Mouse (Mus musculus): Measurements from ENCODE around the gene Smarca2. TPM values are rescaled to one million over a fixed set of nuclear protein-coding genes. Genes with fewer than 3 reads are reported as not detected.
A peak's percentile ranks its signal among the peaks of the same experiment; 100 is the strongest.

Smarca2 gene
- polyA plus RNA-seq, 1 experiment from 2014 or later = 91.3 TPM

DNA sequence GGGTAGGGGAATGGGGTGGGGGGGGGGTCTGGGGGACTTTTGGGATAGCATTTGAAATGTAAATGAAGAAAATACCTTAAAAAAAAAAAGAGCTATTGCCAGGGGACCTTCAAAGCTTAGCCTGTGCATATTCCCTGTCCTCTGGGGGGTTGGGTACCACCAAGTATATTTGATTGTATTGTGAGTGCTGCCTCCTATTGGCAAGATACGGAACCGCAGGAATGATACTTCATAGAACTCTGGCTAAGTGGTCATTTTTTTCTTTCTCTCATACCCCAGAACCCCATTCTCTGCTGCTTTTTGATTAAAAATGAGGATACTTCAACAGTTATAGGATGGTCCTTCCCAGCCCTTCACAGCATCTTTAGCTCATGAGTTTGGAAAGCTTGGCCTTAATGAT lies 106.4 kb downstream of the Smarca2 start:
- no peak for ATAC-seq (ENCODE audit: low FRiP score, low read depth)
- Histone ChIP-seq H3K36me3 (peaks cover 47% of the 10 kb centered on the region), H3K27me3 (no peaks in the 10 kb centered on the region), H3K27ac (no peak overlapping the region), H3K4me1 (peaks cover 16% of the 10 kb centered on the region), H3K4me3 (no peak overlapping the region), H3K9me3 (no peaks in the 10 kb centered on the region), H3K4me2 (replicated peaks) (no peak overlapping the region), H3K9ac (no peak overlapping the region)
- WGBS = 34% methylated on average over 2 of the region's 2 CpGs

DNA sequence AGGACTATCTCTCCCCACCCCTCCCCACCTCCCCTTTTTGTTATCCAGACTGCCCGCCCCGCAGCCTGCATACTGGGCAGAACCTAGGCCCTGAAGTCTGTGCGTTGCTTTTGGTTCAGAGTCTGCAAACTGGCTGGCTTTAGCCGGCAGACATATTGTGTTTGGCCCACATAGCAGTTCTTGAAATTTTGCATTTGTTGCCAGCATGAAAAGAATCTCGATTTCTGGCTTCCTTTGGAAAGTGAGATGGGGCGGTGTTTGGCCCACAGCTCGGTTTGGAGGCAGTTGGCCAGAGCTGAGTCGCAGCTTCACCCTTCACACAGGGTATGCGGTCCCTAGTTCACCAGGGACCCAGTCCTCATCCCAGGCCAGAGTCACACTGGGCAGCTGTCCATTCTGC lies 111.4 kb downstream of the Smarca2 start:
- no peak overlapping the region for H3K27ac ChIP-seq
- H3K4me2 ChIP-seq (replicated peaks) = no peak overlapping the region
- H3K9me3 ChIP-seq = no peaks in the 10 kb centered on the region
- H3K36me3 ChIP-seq = peaks cover 49% of the 10 kb centered on the region
- peaks cover 10% of the 10 kb centered on the region for H3K4me1 ChIP-seq
- no peak for ATAC-seq (ENCODE audit: low FRiP score, low read depth)
- H3K4me3 ChIP-seq = no peak overlapping the region
- no peak overlapping the region for H3K9ac ChIP-seq
- no peaks in the 10 kb centered on the region for H3K27me3 ChIP-seq
- 75% methylated on average over 9 of the region's 9 CpGs for WGBS

DNA sequence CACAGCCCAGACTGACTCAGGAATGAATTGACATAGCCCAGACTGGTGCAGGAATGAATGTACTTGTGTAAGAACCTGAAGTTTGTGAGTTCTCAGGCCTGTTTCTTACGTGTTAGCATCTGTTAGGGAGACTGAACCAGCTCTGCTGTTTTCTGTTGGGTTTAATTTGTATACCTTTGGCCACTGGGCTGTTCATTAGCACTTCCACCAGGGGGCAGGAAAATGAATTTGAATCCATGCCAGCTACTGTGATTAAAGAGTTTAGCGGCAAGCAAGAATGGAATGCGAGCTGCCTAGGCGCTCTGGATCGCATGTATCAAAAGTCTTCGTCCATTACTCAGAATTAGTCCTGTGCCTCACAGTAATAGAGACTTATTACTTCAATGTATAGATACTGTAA lies 113.4 kb downstream of the Smarca2 start:
- ATAC-seq (ENCODE audit: low FRiP score, low read depth) = no peak

DNA sequence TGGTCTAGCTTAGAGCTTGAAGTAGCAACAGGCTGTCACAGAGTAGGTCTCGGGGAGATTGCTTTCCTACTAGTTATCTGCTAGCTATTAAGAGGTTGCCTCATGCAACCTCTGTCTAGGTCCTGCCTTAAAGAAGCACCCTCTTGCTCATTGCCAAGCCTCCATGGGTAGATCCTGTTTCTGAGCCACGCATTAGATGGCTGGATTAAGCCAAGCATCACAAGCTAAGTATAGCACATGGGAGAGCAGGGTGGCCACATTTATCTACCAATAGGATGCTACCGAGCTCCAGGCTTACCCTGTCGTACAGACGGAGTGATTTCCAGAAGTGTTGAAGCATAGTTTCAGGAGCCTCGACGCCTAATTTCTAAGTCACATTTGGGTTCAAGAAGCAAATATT lies 114.3 kb downstream of the Smarca2 start:
- Histone ChIP-seq H3K27ac (no peak overlapping the region), H3K4me1 (peaks cover 10% of the 10 kb centered on the region), H3K4me2 (replicated peaks) (no peak overlapping the region), H3K9me3 (no peaks in the 10 kb centered on the region), H3K36me3 (peaks cover 60% of the 10 kb centered on the region), H3K9ac (no peak overlapping the region), H3K27me3 (no peaks in the 10 kb centered on the region), H3K4me3 (no peak overlapping the region)
- 91% methylated on average over 7 of the region's 7 CpGs for WGBS
- ATAC-seq (ENCODE audit: low FRiP score, low read depth) = no peak

More for the DNA sequence above, 113.4 kb downstream of the Smarca2 start:
- H3K9me3 ChIP-seq = no peaks in the 10 kb centered on the region
- peak overlapping the region; percentile 6; the same call in 1 of the 2 replicates for H3K27ac ChIP-seq
- H3K4me1 ChIP-seq = peaks cover 10% of the 10 kb centered on the region
- WGBS = 26% methylated on average over 6 of the region's 6 CpGs
- H3K4me2 ChIP-seq (replicated peaks) = no peak overlapping the region
- H3K9ac ChIP-seq = no peak overlapping the region
- peaks cover 52% of the 10 kb centered on the region for H3K36me3 ChIP-seq
- H3K4me3 ChIP-seq = no peak overlapping the region
- no peaks in the 10 kb centered on the region for H3K27me3 ChIP-seq

DNA sequence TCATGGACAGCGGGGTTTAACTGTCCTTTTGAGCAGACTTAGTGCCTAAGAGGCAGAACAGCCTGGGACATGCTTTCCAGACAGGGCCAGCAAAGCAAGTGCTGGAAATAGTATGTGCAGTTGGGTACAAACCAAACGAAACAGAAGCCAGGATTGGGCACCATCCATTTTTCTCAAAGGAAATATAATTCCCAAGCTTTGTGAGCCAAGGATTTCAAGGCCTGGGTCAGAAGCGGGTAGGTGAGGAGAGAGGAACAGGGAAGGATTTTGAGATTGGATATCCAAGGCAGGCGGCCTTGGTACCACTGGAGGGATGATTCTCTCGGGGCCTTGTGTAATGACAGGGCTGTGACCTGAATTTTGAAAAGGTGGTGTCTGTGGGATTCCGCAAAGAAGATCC lies 116.9 kb downstream of the Smarca2 start:
- no peaks in the 10 kb centered on the region for H3K9me3 ChIP-seq
- H3K36me3 ChIP-seq = peaks cover 45% of the 10 kb centered on the region
- H3K4me3 ChIP-seq = no peak overlapping the region
- H3K9ac ChIP-seq = no peak overlapping the region
- no peak overlapping the region for H3K27ac ChIP-seq
- WGBS = 87% methylated on average over 6 of the region's 6 CpGs
- no peak for ATAC-seq (ENCODE audit: low FRiP score, low read depth)
- H3K4me2 ChIP-seq (replicated peaks) = no peak overlapping the region
- peaks cover 6% of the 10 kb centered on the region; the same call in 1 of the 2 replicates for H3K4me1 ChIP-seq
- no peaks in the 10 kb centered on the region for H3K27me3 ChIP-seq

DNA sequence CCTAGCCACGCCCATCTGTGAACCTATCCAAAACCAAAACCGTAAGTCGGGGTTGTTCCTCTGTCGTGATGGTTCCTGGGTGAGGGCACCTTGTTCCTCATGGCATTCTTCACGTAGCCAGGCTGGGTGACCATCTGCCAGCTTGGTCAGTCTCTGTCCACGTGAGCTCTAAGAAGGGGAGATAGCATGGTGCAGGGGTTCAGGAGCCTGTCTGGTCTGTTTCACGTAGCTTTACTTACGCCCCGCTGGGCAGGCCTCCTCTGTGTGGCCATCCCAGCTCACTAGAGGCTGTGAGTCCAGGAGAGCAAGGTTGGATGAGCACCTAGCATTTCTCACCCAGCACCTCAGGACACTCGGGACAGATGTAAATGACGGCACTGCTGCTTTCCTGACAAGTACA lies 119.0 kb downstream of the Smarca2 start:
- peaks cover 15% of the 10 kb centered on the region for H3K4me1 ChIP-seq
- no peak overlapping the region for H3K4me3 ChIP-seq
- H3K4me2 ChIP-seq (replicated peaks) = no peak overlapping the region
- H3K9me3 ChIP-seq = no peaks in the 10 kb centered on the region
- WGBS = 85% methylated on average over 11 of the region's 11 CpGs
- no peak for ATAC-seq (ENCODE audit: low FRiP score, low read depth)
- no peak overlapping the region for H3K27ac ChIP-seq
- H3K27me3 ChIP-seq = no peaks in the 10 kb centered on the region
- no peak overlapping the region for H3K9ac ChIP-seq
- H3K36me3 ChIP-seq = peaks cover 38% of the 10 kb centered on the region

DNA sequence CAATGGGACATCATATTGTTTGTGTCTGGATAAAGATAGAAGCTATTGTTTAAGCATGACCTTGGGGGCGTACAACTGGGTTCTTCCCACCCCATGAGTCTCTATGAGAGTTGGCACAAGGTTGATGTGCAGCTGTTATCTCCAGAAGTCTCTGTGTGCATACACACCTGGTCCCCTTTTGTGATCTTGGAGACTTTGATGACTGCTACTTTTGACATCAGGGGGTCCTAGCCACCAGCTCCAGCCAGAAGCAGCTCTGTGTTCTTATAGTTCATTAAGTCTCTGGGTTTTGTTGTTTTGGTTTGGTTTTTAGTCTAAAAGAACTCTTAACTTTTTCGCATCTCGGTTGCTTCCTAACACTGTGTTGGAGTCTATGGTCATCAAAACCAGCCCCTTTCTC lies 119.8 kb downstream of the Smarca2 start:
- 93% methylated on average over 3 of the region's 3 CpGs for WGBS
- Histone ChIP-seq H3K4me3 (no peak overlapping the region), H3K4me2 (replicated peaks) (no peak overlapping the region), H3K27ac (no peak overlapping the region), H3K36me3 (peaks cover 34% of the 10 kb centered on the region), H3K9ac (no peak overlapping the region), H3K4me1 (peaks cover 15% of the 10 kb centered on the region), H3K27me3 (no peaks in the 10 kb centered on the region), H3K9me3 (no peaks in the 10 kb centered on the region)
- ATAC-seq (ENCODE audit: low FRiP score, low read depth) = no peak

DNA sequence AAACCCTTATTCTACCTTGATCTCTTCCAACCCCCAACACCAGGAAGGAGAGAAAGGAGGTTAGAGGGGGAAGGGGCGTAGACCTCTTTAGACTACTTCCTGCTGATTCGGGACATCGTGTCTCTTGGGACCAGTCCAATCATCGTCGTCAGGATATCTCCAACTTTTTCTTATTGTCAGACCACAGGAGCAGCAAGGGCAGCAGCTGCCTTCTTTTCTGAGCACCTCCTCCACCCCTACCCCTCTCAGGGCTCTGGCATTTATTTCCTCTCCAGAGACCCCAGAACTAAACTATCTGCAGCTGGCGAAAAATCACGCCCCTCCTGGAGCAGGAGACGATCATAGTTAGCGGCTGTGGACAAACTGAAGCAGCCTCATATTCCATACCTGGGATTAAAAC lies 122.9 kb downstream of the Smarca2 start:
- ATAC-seq (ENCODE audit: low FRiP score, low read depth) = no peak
- H3K27me3 ChIP-seq = no peaks in the 10 kb centered on the region
- no peak overlapping the region for H3K4me3 ChIP-seq
- WGBS = 31% methylated on average over 9 of the region's 9 CpGs
- H3K9ac ChIP-seq = no peak overlapping the region
- H3K36me3 ChIP-seq = peaks cover 11% of the 10 kb centered on the region
- H3K4me1 ChIP-seq = peaks cover 34% of the 10 kb centered on the region
- no peaks in the 10 kb centered on the region for H3K9me3 ChIP-seq
- no peak overlapping the region for H3K4me2 ChIP-seq (replicated peaks)
- no peak overlapping the region for H3K27ac ChIP-seq

DNA sequence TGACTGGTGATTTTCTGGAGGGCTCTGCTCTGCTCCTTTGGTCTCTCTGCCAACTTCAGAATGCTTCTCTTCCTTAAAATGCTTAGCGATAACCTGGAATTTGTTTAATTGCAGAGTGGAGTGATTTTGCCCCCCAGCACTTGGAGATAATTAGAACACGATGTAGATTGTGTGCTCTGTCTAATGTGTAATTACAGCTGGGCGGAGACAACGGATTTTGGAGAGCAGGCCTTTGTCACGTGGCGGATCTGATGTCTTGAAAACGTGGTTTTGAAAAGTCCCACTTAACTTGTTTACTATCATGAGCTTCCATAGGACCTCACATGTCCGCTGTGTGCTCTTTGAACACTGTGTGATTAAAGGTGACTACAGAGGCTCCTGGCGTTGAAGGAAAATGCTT lies 125.6 kb downstream of the Smarca2 start:
- H3K4me3 ChIP-seq = no peak overlapping the region
- H3K27me3 ChIP-seq = no peaks in the 10 kb centered on the region
- no peak overlapping the region for H3K4me2 ChIP-seq (replicated peaks)
- no peaks in the 10 kb centered on the region for H3K9me3 ChIP-seq
- H3K4me1 ChIP-seq = peaks cover 55% of the 10 kb centered on the region
- ATAC-seq (ENCODE audit: low FRiP score, low read depth) = no peak
- 33% methylated on average over 9 of the region's 9 CpGs for whole genome bisulfite sequencing
- no peak overlapping the region for H3K9ac ChIP-seq
- no peak overlapping the region; the same call in 1 of the 2 replicates for H3K27ac ChIP-seq
- no peaks in the 10 kb centered on the region; the same call in 1 of the 2 replicates for H3K36me3 ChIP-seq

DNA sequence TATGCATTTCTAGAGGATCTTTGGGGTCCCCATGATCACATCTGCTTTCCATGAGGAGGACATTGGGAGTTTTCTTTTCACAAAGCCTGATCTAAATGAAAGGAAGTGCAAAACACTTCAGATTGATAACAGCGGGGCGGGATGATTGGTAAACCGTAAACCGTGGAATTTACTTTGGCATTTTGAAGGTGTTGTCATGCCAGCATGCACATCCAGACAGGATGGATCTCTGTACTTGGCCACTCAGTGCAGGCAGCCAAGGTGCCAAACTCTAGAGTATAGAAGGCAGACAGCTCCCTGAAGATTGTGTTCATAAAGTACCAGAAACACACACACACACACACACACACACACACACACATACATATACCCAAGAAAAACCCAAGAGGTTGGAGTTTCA lies 126.3 kb downstream of the Smarca2 start:
- ATAC-seq (ENCODE audit: low FRiP score, low read depth) = no peak
- Histone ChIP-seq H3K27me3 (no peaks in the 10 kb centered on the region), H3K4me3 (no peak overlapping the region), H3K4me1 (peaks cover 55% of the 10 kb centered on the region), H3K36me3 (no peaks in the 10 kb centered on the region; the same call in 1 of the 2 replicates), H3K4me2 (replicated peaks) (no peak overlapping the region), H3K9me3 (no peaks in the 10 kb centered on the region), H3K27ac (peak overlapping the region; percentile 48; the same call in 1 of the 2 replicates), H3K9ac (no peak overlapping the region)
- 68% methylated on average over 4 of the region's 4 CpGs for WGBS

DNA sequence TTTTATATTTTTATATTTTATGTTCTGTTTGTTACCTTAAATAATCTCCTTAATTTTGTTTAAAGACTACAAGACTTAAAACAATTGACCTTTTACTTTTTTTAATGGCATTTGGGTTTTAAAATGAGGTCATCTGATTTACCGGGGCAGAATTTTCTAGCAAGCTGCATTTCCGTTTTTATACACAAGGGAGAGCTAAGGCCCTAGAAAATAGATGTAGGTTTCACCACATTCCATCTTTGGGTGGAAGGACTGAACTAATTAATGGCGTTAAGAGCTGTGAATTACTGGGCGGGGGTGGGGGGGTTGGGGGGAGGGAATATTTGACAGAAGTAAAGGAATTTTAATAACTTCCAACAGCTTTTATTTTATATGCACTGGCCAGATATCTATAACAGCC lies 127.0 kb downstream of the Smarca2 start:
- H3K27ac ChIP-seq = no peak overlapping the region
- WGBS = 3% methylated on average over 4 of the region's 4 CpGs

DNA sequence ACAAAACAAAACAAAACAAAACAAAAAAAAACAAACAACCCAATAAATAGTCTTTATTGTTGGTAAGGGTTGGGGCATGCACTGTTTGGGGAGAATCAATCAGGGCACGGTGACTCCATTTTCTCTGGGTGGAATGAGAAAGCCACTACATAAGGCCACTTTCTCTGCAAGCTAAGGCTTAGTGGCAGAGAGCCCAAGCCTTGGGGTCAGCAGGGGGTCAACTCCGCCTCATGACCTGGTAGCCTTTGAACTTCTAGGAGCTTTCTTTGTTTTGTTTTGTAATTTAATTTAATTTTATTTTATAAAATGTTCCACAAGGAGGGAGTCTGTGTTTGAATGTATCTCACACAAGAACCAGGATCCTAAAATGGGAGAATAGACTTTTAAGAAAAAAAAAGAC lies 128.2 kb downstream of the Smarca2 start:
- H3K9ac ChIP-seq = no peak overlapping the region
- peaks cover 46% of the 10 kb centered on the region for H3K4me1 ChIP-seq
- 56% methylated on average over 2 of the region's 2 CpGs for WGBS
- no peaks in the 10 kb centered on the region for H3K27me3 ChIP-seq
- no peaks in the 10 kb centered on the region for H3K36me3 ChIP-seq
- H3K27ac ChIP-seq = no peak overlapping the region
- no peaks in the 10 kb centered on the region for H3K9me3 ChIP-seq
- ATAC-seq (ENCODE audit: low FRiP score, low read depth) = no peak
- H3K4me2 ChIP-seq (replicated peaks) = no peak overlapping the region
- H3K4me3 ChIP-seq = no peak overlapping the region

More for the DNA sequence above, 127.0 kb downstream of the Smarca2 start:
- no peaks in the 10 kb centered on the region for H3K27me3 ChIP-seq
- H3K4me1 ChIP-seq = peaks cover 55% of the 10 kb centered on the region
- H3K4me2 ChIP-seq (replicated peaks) = no peak overlapping the region
- no peak for ATAC-seq (ENCODE audit: low FRiP score, low read depth)
- H3K9me3 ChIP-seq = no peaks in the 10 kb centered on the region
- no peaks in the 10 kb centered on the region; the same call in 1 of the 2 replicates for H3K36me3 ChIP-seq
- H3K4me3 ChIP-seq = no peak overlapping the region
- no peak overlapping the region for H3K9ac ChIP-seq

DNA sequence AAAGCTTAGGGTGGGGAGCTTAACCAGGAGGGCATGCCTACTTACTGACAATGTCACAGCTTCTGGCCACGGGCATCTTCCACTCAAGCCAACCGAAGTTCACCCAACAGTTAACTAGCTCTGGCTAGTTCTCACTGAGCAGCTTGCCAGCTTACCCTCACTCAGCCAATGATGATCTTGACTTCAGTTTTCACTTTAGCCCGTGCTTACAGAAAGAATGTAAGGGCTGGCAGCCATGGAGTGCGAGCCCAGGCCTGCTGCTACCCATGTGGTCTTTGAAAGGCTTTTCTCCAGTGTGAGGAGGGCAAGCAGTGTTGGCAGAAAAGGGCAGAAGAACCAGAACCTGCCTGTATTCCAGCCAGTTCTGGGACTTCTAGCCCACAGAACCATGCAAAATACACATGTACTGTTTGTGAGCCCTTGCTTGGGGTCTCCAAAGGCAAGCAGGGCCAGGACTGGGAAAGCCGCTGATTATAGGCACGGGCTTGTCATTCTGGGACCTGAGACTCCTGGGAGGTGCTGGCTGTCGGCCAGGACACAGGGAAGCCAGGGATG lies 128.8 kb downstream of the Smarca2 start:
- ATAC-seq (ENCODE audit: low FRiP score, low read depth) = 0 out of 2 replicates have a peak, but pooled peaks have one; percentile 41
- H3K9ac ChIP-seq = no peak overlapping the region

More for the DNA sequence above, 128.8 kb downstream of the Smarca2 start:
- H3K27ac ChIP-seq = peak overlapping the region; percentile 39; the same call in 1 of the 2 replicates
- no peak overlapping the region for H3K4me3 ChIP-seq
- no peak overlapping the region for H3K4me2 ChIP-seq (replicated peaks)
- no peaks in the 10 kb centered on the region for H3K36me3 ChIP-seq
- H3K9me3 ChIP-seq = no peaks in the 10 kb centered on the region
- peaks cover 41% of the 10 kb centered on the region for H3K4me1 ChIP-seq
- H3K27me3 ChIP-seq = no peaks in the 10 kb centered on the region
- WGBS = 62% methylated on average over 7 of the region's 7 CpGs
